Mouse (Mus musculus) midbrain, embryonic 16.5 days (tissue): ENCODE results near the gene Jsrp1. TPM values are rescaled to one million over a fixed set of nuclear protein-coding genes. Genes with fewer than 3 reads are reported as not detected.
"Not testable (repeated sequence)": the region's sequence is repeated elsewhere in the genome, so short reads cannot be mapped to it uniquely, and the experiment has no call there.

Experiments used
- ATAC-seq: fragments of 200-750 bp; cut with Nextera tagmentation; 2 replicates; pipeline ENCODE4 v1.8.0; 2017; ENCODE audit warnings: moderate TSS enrichment
- H3K27ac ChIP-seq: fragments of 300-500 bp; sonication (generic); 2 replicates; pipeline ENCODE4 v1.5.1; 2014; ENCODE audit warnings: mild to moderate bottlenecking, low read length, mixed read lengths
- H3K27me3 ChIP-seq: fragments of 300-500 bp; sonication (generic); 2 replicates; pipeline ENCODE4 v1.6.1; 2014; ENCODE audit warnings: low read depth, low read length, mixed read lengths; ENCODE audit not compliant: control insufficient read depth, insufficient read depth
- H3K36me3 ChIP-seq: fragments of 300-500 bp; sonication (generic); 2 replicates; pipeline ENCODE4 v1.6.1; 2014; ENCODE audit warnings: mild to moderate bottlenecking, low read length, moderate library complexity, mixed read lengths; ENCODE audit not compliant: control insufficient read depth, insufficient read depth
- H3K4me1 ChIP-seq: fragments of 300-500 bp; sonication (generic); 2 replicates; pipeline ENCODE4 v1.6.1; 2014; ENCODE audit warnings: mild to moderate bottlenecking, low read length, mixed read lengths; ENCODE audit not compliant: control insufficient read depth, insufficient read depth
- H3K4me2 ChIP-seq: fragments of 300-500 bp; sonication (generic); 2 replicates; pipeline ENCODE4 v1.6.1; 2014; ENCODE audit warnings: mild to moderate bottlenecking, low read length, mixed read lengths
- H3K4me3 ChIP-seq: fragments of 300-500 bp; sonication (generic); 2 replicates; pipeline ENCODE4 v1.5.1; 2014; ENCODE audit warnings: low read depth, mild to moderate bottlenecking, low read length, moderate library complexity, mixed read lengths
- H3K9ac ChIP-seq: fragments of 300-500 bp; sonication (generic); 2 replicates; pipeline ENCODE4 v1.6.1; 2014; ENCODE audit warnings: low read depth, low read length, mixed read lengths
- H3K9me3 ChIP-seq: fragments of 300-500 bp; sonication (generic); replicated peaks from 2 replicates; pipeline ENCODE4 v1.6.1; 2014; ENCODE audit warnings: mild to moderate bottlenecking, low read length, mixed read lengths; ENCODE audit not compliant: control insufficient read depth, poor library complexity, severe bottlenecking
- WGBS: fragments of 180-500 bp; shearing (Covaris S2); extraction: QIAGEN DNeasy Blood & Tissue Kit; methylation state at CpG from one replicate; pipeline ENCODE4 v1.1.7; 2014; 5-methylcytosine and 5-hydroxymethylcytosine counted together
- polyA plus RNA-seq: library from polyadenylated mRNA; unstranded; fragments of >200 nt; fragmentation: Nextera tagmentation; extraction: Ambion mirVana; gene quantifications from 2 replicates; pipeline ENCODE4 v1.2.1, GENCODE M21; 2015

The Jsrp1 gene
- polyA plus RNA-seq, 1 experiment from 2014 or later, result 0.39 TPM

DNA sequence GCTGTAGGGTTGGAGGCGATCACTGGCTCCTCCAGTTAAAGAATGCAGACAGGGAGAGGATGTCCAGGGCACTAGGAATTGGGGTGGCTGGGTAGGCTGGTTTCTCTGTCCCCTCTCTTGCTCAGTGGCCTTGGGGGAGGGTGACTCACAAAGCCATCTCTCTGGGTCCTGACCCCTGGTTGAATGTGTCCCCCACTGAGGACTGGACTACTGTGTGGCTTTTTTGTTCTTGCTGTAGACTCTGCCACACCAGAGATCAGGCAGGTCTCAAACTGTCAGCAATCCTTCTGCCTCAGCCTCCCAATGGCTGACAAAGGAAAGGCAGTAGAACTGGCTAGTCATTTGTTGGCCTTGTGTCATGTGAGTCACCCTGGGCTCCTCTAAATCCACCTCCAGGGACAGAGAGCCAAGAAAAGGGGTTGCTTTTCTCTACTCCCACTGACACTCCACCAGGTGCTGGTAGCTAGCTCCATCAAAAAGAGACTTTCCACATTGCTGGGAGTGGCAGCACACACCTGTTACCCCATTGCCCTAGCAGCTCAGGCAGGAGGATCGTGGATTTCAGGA lies 25.1 kb upstream of the Jsrp1 start:
- ATAC-seq, result no peak
- no peaks in the 10 kb centered on the region; the same call in 1 of the 2 replicates for H3K4me1 ChIP-seq
- H3K4me3 ChIP-seq, result no peak overlapping the region
- 53% methylated on average over 2 of the region's 2 CpGs for WGBS
- H3K27ac ChIP-seq, result no peak overlapping the region
- H3K9me3 ChIP-seq, result no peaks in the 10 kb centered on the region
- peaks cover 31% of the 10 kb centered on the region for H3K27me3 ChIP-seq
- H3K9ac ChIP-seq, result no peak overlapping the region
- peaks cover 11% of the 10 kb centered on the region for H3K36me3 ChIP-seq
- no peak overlapping the region for H3K4me2 ChIP-seq

DNA sequence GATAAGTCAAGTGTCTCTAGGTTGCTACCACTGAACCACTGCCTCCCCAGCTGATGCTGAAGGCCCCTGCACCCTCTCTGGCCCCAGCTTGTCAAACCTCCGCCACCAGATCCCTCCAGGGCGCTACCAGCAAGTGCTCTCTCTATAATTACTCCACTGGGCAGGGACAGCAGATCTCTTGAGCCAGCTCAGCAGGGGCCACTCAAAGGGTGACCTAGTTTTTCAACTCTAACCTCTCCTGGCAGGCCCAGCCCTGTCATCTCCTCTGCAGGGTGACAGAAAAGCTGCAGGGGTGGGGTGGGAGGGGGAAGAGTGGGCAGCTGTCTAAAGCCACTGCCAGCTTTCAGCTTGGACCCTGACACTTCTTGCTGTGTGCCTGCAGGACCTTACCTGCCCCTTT lies 24.5 kb upstream of the Jsrp1 start:
- Histone ChIP-seq H3K4me3 (no peak overlapping the region), H3K27ac (no peak overlapping the region), H3K27me3 (peaks cover 27% of the 10 kb centered on the region), H3K9ac (no peak overlapping the region), H3K9me3 (no peaks in the 10 kb centered on the region), H3K4me1 (no peaks in the 10 kb centered on the region), H3K4me2 (no peak overlapping the region), H3K36me3 (peaks cover 11% of the 10 kb centered on the region)
- ATAC-seq, result no peak
- WGBS, result 10% methylated on average over 2 of the region's 2 CpGs

DNA sequence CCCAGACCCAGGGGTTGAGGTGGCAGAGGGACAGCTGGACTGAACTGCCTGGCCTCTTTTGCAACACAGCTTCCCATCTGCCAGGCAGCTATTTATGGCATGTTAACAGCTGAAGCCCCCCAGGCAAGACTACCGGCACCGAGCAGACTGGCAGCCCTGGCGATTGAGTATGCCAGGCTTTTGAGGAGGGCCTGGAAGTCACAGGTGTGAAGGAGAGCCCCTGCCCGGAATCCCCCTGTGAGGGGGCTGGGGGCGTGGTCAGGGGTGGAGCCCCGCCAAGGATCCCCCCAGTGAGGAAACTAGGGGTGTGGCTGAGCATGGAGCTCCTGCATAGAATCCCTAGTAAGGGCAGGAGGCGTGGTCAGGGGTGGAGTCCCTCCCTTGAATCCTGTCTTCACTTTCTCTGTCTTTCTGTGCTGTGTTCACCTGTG lies 23.7 kb upstream of the Jsrp1 start:
- Histone ChIP-seq H3K4me2 (no peak overlapping the region), H3K27me3 (peaks cover 22% of the 10 kb centered on the region), H3K4me3 (no peak overlapping the region), H3K9me3 (no peaks in the 10 kb centered on the region), H3K4me1 (no peaks in the 10 kb centered on the region), H3K9ac (no peak overlapping the region), H3K36me3 (peaks cover 11% of the 10 kb centered on the region), H3K27ac (no peak overlapping the region)
- WGBS, result 44% methylated on average over 7 of the region's 7 CpGs
- ATAC-seq, result no peak

DNA sequence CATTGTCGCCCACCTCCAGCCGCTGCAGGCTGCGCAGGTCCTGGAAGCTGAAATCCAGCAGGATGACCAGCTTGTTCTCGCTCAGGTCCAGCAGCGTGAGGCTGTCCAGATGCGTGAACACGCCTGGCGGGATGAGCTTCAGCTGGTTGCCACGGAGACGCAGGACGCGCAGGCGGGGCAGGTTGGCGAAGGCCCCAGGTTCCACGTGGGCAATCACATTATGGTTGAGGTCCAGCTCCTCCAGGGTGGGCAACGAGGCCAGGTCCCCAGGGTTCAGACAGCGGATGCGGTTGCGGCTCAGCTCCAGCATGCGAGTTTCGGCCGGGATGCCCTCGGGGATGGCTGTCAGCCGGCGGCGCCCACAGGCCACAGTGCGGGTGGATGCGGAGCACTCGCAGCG lies 22.3 kb upstream of the Jsrp1 start:
- H3K4me3 ChIP-seq, result no peak overlapping the region
- H3K9ac ChIP-seq, result no peak overlapping the region
- H3K27me3 ChIP-seq, result peaks cover 22% of the 10 kb centered on the region
- peak overlapping the region; percentile 18; the same call in 1 of the 2 replicates for H3K4me2 ChIP-seq
- no peak for ATAC-seq
- H3K4me1 ChIP-seq, result no peaks in the 10 kb centered on the region
- H3K9me3 ChIP-seq, result no peaks in the 10 kb centered on the region
- H3K36me3 ChIP-seq, result peaks cover 11% of the 10 kb centered on the region
- H3K27ac ChIP-seq, result no peak overlapping the region
- WGBS, result 55% methylated on average over 30 of the region's 30 CpGs

DNA sequence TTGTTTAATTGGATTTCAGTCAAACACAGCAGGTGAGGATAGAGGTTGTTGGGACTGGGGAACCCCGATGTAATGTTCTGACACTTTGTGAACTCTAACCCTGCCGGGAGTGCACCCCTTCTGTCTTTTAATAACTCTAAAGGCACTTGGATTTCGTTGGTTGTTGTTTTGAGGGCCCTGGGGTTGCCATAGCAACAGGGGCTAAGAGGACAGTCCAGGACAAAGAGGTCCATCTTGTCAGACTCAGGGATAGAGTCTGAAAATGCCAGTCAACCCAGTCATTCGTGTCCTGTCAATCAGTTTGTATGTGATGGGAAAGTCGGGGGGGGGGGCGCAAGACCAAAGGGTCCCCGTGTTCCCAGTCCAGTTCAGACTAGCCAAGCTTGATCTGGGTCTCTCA lies 19.5 kb upstream of the Jsrp1 start:
- Histone ChIP-seq H3K9ac (no peak overlapping the region), H3K9me3 (no peaks in the 10 kb centered on the region), H3K36me3 (peaks cover 21% of the 10 kb centered on the region), H3K27ac (no peak overlapping the region), H3K4me3 (no peak overlapping the region), H3K4me1 (peaks cover 15% of the 10 kb centered on the region), H3K4me2 (no peak overlapping the region), H3K27me3 (peaks cover 22% of the 10 kb centered on the region)
- 33% methylated on average over 7 of the region's 7 CpGs for WGBS
- ATAC-seq, result no peak

DNA sequence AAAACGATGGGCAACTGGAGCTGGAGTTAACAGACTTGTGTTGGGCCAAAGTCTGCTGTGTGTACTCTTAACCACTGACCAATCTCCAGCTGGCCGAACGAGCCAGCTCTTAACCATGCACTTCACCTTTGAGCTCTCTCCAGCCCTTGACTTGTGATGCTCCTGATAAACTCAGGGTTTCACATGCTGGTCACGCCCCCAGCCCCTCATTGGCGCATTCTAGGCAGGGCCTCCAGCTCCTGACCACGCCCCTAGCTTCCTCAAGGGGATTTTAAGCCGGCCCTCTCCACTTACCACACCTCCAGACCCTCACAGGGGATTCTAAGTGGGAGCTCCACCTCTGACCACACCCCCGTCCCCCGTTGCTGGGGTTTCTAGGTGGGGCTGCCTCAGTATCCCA lies 17.8 kb upstream of the Jsrp1 start:
- 7% methylated on average over 9 of the region's 9 CpGs for WGBS
- Histone ChIP-seq H3K9me3 (no peaks in the 10 kb centered on the region), H3K27ac (no peak overlapping the region), H3K27me3 (peaks cover 20% of the 10 kb centered on the region), H3K4me2 (no peak overlapping the region), H3K4me3 (no peak overlapping the region), H3K4me1 (peaks cover 20% of the 10 kb centered on the region), H3K36me3 (peaks cover 21% of the 10 kb centered on the region), H3K9ac (no peak overlapping the region)
- ATAC-seq, result no peak

DNA sequence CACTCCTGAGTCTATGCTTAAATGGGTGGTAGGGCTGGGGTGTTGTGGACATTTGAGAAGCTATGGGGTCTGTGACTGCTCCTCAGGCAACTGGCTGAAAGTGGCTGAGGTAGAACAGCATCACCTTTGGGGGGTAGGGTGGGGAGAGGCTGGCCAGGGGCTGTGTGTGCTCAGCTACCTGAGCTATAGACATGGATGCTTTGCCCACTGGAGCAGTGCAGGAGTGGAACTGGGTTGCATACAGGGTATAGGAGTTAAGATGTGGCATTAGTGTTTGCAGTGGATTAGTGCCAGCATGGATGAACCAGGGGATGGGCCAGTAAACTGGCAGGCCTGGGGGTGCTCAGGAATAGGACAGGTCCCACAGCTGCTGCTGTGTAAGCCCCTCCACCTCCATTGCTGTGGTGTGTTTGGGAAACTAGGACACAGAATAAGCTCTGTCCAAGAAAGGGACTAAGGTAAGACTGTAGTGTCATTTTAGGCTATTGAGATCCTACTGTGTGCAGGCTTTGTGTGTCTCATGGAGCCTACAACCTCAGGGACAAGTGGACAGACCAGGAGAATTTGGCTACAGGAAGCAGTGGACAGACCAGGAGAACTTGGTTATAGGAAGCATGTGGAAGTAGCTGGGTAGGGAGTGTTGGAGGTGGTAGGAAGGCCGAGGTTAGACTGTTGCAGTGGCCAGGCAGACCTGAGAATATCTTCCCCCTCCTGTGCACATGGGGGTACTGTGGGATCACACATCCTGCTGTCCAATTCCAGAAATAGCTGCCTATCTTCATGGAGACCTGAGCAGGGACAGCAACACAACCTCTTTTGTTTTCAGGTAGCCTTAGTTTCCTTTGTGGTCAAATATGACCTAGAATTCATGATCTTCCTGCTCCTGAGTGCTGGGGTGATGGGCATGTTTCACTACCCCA lies 16.3 kb upstream of the Jsrp1 start:
- ATAC-seq, result no peak
- Histone ChIP-seq H3K4me2 (no peak overlapping the region), H3K4me3 (no peak overlapping the region)

DNA sequence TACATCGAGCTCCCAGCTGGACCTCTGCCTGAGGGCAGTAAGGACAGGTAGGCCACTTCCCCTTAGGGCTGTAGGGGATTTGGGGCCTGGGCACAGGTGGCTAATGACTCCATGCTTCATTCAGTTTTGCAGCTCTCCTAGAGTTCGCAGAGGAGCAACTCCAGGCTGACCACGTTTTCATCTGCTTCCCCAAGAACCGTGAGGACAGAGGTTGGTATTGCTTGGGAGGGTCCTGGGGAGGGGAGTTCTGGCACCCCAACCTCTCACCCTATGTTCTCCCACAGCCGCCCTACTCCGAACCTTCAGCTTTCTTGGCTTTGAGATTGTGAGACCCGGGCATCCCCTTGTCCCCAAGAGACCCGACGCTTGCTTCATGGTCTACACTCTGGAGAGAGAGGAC lies 15.3 kb upstream of the Jsrp1 start:
- H3K9me3 ChIP-seq, H3K27me3 ChIP-seq, H3K9ac ChIP-seq, ATAC-seq, H3K27ac ChIP-seq, H3K36me3 ChIP-seq, H3K4me3 ChIP-seq: not testable (repeated sequence)
- Histone ChIP-seq H3K4me2 (peak overlapping the region; percentile 91), H3K4me1 (peaks cover 20% of the 10 kb centered on the region)
- WGBS, result 89% methylated on average over 9 of the region's 9 CpGs

More for the DNA sequence above, 16.3 kb upstream of the Jsrp1 start:
- Histone ChIP-seq H3K36me3 (peaks cover 14% of the 10 kb centered on the region), H3K9me3 (no peaks in the 10 kb centered on the region), H3K27ac (no peak overlapping the region), H3K4me1 (peaks cover 20% of the 10 kb centered on the region), H3K27me3 (peaks cover 7% of the 10 kb centered on the region), H3K9ac (no peak overlapping the region)
- WGBS, result 71% methylated on average over 1 of the region's 1 CpGs

DNA sequence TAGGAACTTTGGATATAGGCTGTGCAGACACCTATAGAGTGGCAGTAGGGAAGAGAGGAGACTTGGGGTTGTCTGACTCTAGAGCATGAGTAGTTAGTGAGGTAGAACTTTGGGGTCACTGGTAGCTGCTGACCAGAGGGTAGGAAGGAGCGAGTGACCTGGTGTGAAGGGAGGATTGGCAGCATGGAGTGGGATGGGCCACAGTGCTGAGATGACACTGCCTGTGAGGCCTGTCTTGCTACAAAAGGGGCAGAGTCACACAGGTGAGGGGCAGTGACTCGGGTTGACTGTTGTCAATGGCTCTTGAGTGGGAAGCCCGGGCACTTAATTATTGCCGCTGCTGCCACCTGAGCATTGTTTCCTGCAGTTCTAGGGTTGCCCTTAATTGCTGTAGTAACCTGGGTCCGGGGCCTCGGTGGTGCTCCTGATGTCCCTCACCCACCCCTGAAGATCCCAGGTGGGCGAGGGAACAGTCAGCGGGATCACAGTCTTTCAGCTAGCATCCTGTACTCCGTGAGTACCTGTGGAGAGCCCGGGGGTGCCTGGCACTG lies 14.6 kb upstream of the Jsrp1 start:
- peak overlapping the region; percentile 92 for H3K9ac ChIP-seq
- no peak for ATAC-seq
- 89% methylated on average over 10 of the region's 10 CpGs for WGBS
- H3K36me3 ChIP-seq, result peaks cover 10% of the 10 kb centered on the region
- peaks cover 20% of the 10 kb centered on the region for H3K4me1 ChIP-seq
- H3K27ac ChIP-seq, result no peak overlapping the region
- H3K4me3 ChIP-seq, result peak overlapping the region; percentile 85
- H3K4me2 ChIP-seq, result peak overlapping the region; percentile 91
- H3K27me3 ChIP-seq, result no peaks in the 10 kb centered on the region
- H3K9me3 ChIP-seq, result no peaks in the 10 kb centered on the region
